Mouse (Mus musculus) ES-E14 (cell line): ENCODE measurements at regions not wholly inside any gene's neighbourhood (a gene's known extent, or its start where the extent isn't known, plus 50 kb on each side); places are given as distances from the start of the nearest gene placed in this dataset.
"Not testable (repeated sequence)": the region's sequence is repeated elsewhere in the genome, so short reads cannot be mapped to it uniquely, and the experiment has no call there.

Source experiments
- DNase-seq: peaks from one replicate; pipeline ENCODE4 v3.0.0-alpha.2; 2013; ENCODE audit warnings: low read depth, low spot score
- H3K27ac ChIP-seq: 2 replicates; pipeline ENCODE4 v1.5.1; 2012; ENCODE audit warnings: low read depth, mild to moderate bottlenecking, low read length, moderate library complexity, mixed read lengths; ENCODE audit not compliant: poor library complexity, insufficient read depth, severe bottlenecking
- H3K36me3 ChIP-seq: 2 replicates; pipeline ENCODE4 v1.6.1; 2012; ENCODE audit warnings: mild to moderate bottlenecking, low read length, moderate library complexity, mixed read lengths; ENCODE audit not compliant: control insufficient read depth, poor library complexity, insufficient read depth, severe bottlenecking
- H3K4me1 ChIP-seq, 2 experiments: fragments of 150-350 bp in 1 of 2; sonication (generic) in 1 of 2; 2 replicates each; pipeline ENCODE4 v1.6.1; 2012; ENCODE audit warnings: low read length in 2 of 2, mild to moderate bottlenecking in 1 of 2, mixed read lengths in 1 of 2; ENCODE audit not compliant: control insufficient read depth in 2 of 2, insufficient read depth in 2 of 2, poor library complexity in 1 of 2
- H3K4me3 ChIP-seq, 2 experiments: fragments of 150-350 bp in 1 of 2; sonication (generic) in 1 of 2; 2 replicates each; pipeline ENCODE4 v1.5.1; 2012; ENCODE audit warnings: low read length in 2 of 2, low read depth in 1 of 2, mild to moderate bottlenecking in 1 of 2, mixed read lengths in 1 of 2; ENCODE audit not compliant: insufficient read depth in 1 of 2, poor library complexity in 1 of 2, severe bottlenecking in 1 of 2
- H3K9ac ChIP-seq: 2 replicates; pipeline ENCODE4 v1.6.1; 2012; ENCODE audit warnings: low read depth, mild to moderate bottlenecking, low read length, mixed read lengths; ENCODE audit not compliant: poor library complexity, insufficient read depth, severe bottlenecking
- H3K9me3 ChIP-seq: fragments of 150-350 bp; sonication (generic); 2 replicates; pipeline ENCODE4 v1.6.1; 2012; ENCODE audit warnings: low read depth, mild to moderate bottlenecking, low read length; ENCODE audit not compliant: control insufficient read depth, insufficient read depth
- CHD2 ChIP-seq: IDR thresholded peaks from 2 replicates; pipeline ENCODE4 v1.6.1; 2014; ENCODE audit warnings: mild to moderate bottlenecking, low read depth, low read length, inconsistent platforms
- HCFC1 ChIP-seq: IDR thresholded peaks from 2 replicates; pipeline ENCODE4 v1.6.1; 2012; ENCODE audit warnings: low read length, inconsistent platforms, borderline replicate concordance; ENCODE audit not compliant: insufficient read depth
- MAFK ChIP-seq: IDR thresholded peaks from 2 replicates; pipeline ENCODE4 v1.6.1; 2014; ENCODE audit warnings: mild to moderate bottlenecking, low read depth, low read length, inconsistent platforms; ENCODE audit not compliant: insufficient read depth
- ZC3H11A ChIP-seq: IDR thresholded peaks from 2 replicates; pipeline ENCODE4 v1.6.1; 2012; ENCODE audit warnings: low read depth, mild to moderate bottlenecking, inconsistent platforms, low read length, borderline replicate concordance
- ZNF384 ChIP-seq: IDR thresholded peaks from 2 replicates; pipeline ENCODE4 v1.6.1; 2012; ENCODE audit warnings: low read depth, low read length, inconsistent platforms
- in situ Hi-C, 2 experiments: fragments of 600-800 bp; cut with MboI; formaldehyde crosslinking; loops; one replicate each; pipeline ENCODE4 v1.15.1; 2025; ENCODE audit warnings: low sequenced_read_pairs in 2 of 2, inconsistent platforms in 1 of 2; ENCODE audit not compliant: unreplicated experiment in 2 of 2

GRCm38 (mm10) chr13:99669987-99670534 is 153.7 kb upstream of the Map1b start:
- in situ Hi-C loops = no loop called here
- DNase-seq = no peak
- no peak for TF ChIP-seq CHD2
- TF ChIP-seq ZC3H11A = no peak
- no peak for TF ChIP-seq HCFC1
- TF ChIP-seq MAFK = no peak
- no peak for TF ChIP-seq ZNF384
- Histone ChIP-seq H3K27ac (no peak overlapping the region), H3K36me3 (no peaks in the 10 kb centered on the region), H3K9me3 (no peaks in the 10 kb centered on the region), H3K9ac (no peak overlapping the region), H3K4me3 (no peak overlapping the region), H3K4me1 (no peaks in the 10 kb centered on the region)

GRCm38 (mm10) chr13:99668613-99669012 is 152.3 kb upstream of the Map1b start:
- no peak overlapping the region for H3K4me3 ChIP-seq
- H3K27ac ChIP-seq = no peak overlapping the region
- in situ Hi-C loops = no loop called here
- TF ChIP-seq HCFC1 (no peak), MAFK (no peak), ZNF384 (no peak), CHD2 (no peak), ZC3H11A (no peak)
- H3K9me3 ChIP-seq = no peaks in the 10 kb centered on the region
- no peak overlapping the region for H3K9ac ChIP-seq
- no peaks in the 10 kb centered on the region for H3K36me3 ChIP-seq
- DNase-seq = no peak
- H3K4me1 ChIP-seq = no peaks in the 10 kb centered on the region

GRCm38 (mm10) chr13:99666086-99666485 is 149.7 kb upstream of the Map1b start:
- Histone ChIP-seq H3K4me1 (no peaks in the 10 kb centered on the region), H3K4me3 (no peak overlapping the region), H3K9ac (no peak overlapping the region), H3K9me3 (no peaks in the 10 kb centered on the region), H3K27ac (no peak overlapping the region), H3K36me3 (no peaks in the 10 kb centered on the region)
- TF ChIP-seq MAFK (no peak), ZNF384 (no peak), HCFC1 (no peak), CHD2 (no peak), ZC3H11A (no peak)
- no peak for DNase-seq
- in situ Hi-C loops = no loop called here

- H3K9me3 ChIP-seq, H3K4me1 ChIP-seq, H3K9ac ChIP-seq, H3K27ac ChIP-seq, in situ Hi-C loops, DNase-seq, H3K36me3 ChIP-seq, H3K4me3 ChIP-seq: not testable (repeated sequence)
Observed at GRCm38 (mm10) chr13:99663422-99663821, 147.1 kb upstream of the Map1b start.

- no peaks in the 10 kb centered on the region for H3K9me3 ChIP-seq
- H3K27ac ChIP-seq = no peak overlapping the region
- in situ Hi-C loops = no loop called here
- no peak for DNase-seq
- no peaks in the 10 kb centered on the region for H3K36me3 ChIP-seq
- no peak overlapping the region for H3K4me3 ChIP-seq
- TF ChIP-seq CHD2 (no peak), HCFC1 (no peak), ZNF384 (no peak), MAFK (no peak), ZC3H11A (no peak)
- no peak overlapping the region for H3K9ac ChIP-seq
- H3K4me1 ChIP-seq = no peaks in the 10 kb centered on the region
Observed at GRCm38 (mm10) chr13:99647661-99648204, 131.4 kb upstream of the Map1b start.
